Mouse (Mus musculus): ENCODE measurements around the gene Cd81. TPM values are rescaled to one million over a fixed set of nuclear protein-coding genes. Genes with fewer than 3 reads are reported as not detected.
A peak's percentile ranks its signal among the peaks of the same experiment; 100 is the strongest.

Cd81 gene
- polyA plus RNA-seq, 1 experiment from 2014 or later, result 228 TPM

- peak; percentile 1; the same call in 1 of the 2 replicates for ATAC-seq (ENCODE audit: low FRiP score, low read depth)
- peak overlapping the region; percentile 94 for H3K27ac ChIP-seq (replicated peaks)
- peak overlapping the region; percentile 64 for H3K4me2 ChIP-seq (replicated peaks)
- H3K4me3 ChIP-seq, result peak overlapping the region; percentile 64
- H3K36me3 ChIP-seq, result peaks cover 48% of the 10 kb centered on the region
- H3K9ac ChIP-seq (replicated peaks), result peak overlapping the region; percentile 65
- no peaks in the 10 kb centered on the region for H3K9me3 ChIP-seq
- 46% methylated on average over 13 of the region's 13 CpGs for WGBS
- H3K4me1 ChIP-seq, result peaks cover 30% of the 10 kb centered on the region
- H3K27me3 ChIP-seq, result no peaks in the 10 kb centered on the region
Measured at GRCm38 (mm10) chr7:143068316-143068881, 15.9 kb downstream of the Cd81 start.

GRCm38 (mm10) chr7:143068882-143069591, 16.5 kb downstream of the Cd81 start, which contains the start of gene Tssc4:
Gene Tssc4, plus strand, starts transcription at chr7:143069249.
- Histone ChIP-seq H3K4me1 (peaks cover 30% of the 10 kb centered on the region), H3K36me3 (peaks cover 41% of the 10 kb centered on the region), H3K9ac (replicated peaks) (peak within 1 kb of the TSS; percentile 85), H3K27me3 (no peaks in the 10 kb centered on the region), H3K4me2 (replicated peaks) (peak within 1 kb of the TSS; percentile 100), H3K27ac (replicated peaks) (peak within 1 kb of the TSS; percentile 94), H3K4me3 (peak within 1 kb of the TSS; percentile 64), H3K9me3 (no peaks in the 10 kb centered on the region)
- WGBS, result under 1% methylated on average over 51 of the region's 51 CpGs
- peak; percentile 96 for ATAC-seq (ENCODE audit: low FRiP score, low read depth)

DNA sequence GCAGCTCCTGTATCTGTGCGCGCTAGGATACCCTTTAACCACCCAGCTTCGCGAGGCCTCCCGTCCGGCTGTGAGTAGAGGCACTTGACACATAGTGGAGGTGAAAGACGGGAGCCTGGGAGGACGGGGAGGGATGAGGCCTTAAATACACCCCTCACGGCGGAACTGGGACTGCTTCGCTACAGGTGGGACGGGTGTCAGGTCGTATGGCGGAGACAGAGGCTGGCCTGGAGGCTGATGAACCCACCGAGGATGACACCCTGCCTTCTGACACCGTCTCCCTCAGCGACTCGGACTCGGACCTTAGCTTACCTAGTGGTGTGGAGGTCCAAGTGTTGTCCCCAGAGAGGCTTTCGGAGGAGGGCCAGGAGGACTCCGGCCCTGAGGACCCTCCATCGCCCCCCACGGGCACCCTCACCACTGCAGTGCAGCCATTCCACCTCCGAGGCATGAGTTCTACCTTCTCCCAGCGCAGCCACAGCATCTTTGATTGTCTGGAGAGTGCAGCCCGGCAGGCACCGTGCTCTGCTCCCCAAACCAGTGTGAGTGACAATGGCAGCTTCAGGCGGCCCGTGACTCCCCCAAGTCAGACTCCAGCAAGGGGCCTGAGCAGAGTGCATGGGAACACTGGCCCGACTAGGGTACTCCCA, 17.3 kb downstream of the Cd81 start:
- Histone ChIP-seq H3K9ac (replicated peaks) (peak overlapping the region; percentile 85), H3K4me3 (peak overlapping the region; percentile 64), H3K4me2 (replicated peaks) (peak overlapping the region; percentile 100), H3K36me3 (peaks cover 33% of the 10 kb centered on the region), H3K27ac (replicated peaks) (peak overlapping the region; percentile 69), H3K4me1 (peaks cover 30% of the 10 kb centered on the region), H3K9me3 (no peaks in the 10 kb centered on the region), H3K27me3 (no peaks in the 10 kb centered on the region)
- WGBS, result 11% methylated on average over 30 of the region's 30 CpGs
- no peak for ATAC-seq (ENCODE audit: low FRiP score, low read depth)

- Histone ChIP-seq H3K4me2 (replicated peaks) (peak overlapping the region; percentile 100), H3K9ac (replicated peaks) (peak overlapping the region; percentile 85), H3K9me3 (no peaks in the 10 kb centered on the region), H3K27ac (replicated peaks) (no peak overlapping the region), H3K36me3 (peaks cover 26% of the 10 kb centered on the region), H3K4me1 (peaks cover 30% of the 10 kb centered on the region), H3K4me3 (peak overlapping the region; percentile 64), H3K27me3 (no peaks in the 10 kb centered on the region)
- no peak for ATAC-seq (ENCODE audit: low FRiP score, low read depth)
- WGBS, result 89% methylated on average over 10 of the region's 10 CpGs
Measured at GRCm38 (mm10) chr7:143070506-143071070, 18.0 kb downstream of the Cd81 start.

- Histone ChIP-seq H3K27ac (replicated peaks) (no peak overlapping the region), H3K9ac (replicated peaks) (no peak overlapping the region), H3K4me3 (no peak overlapping the region), H3K9me3 (no peaks in the 10 kb centered on the region), H3K4me1 (peaks cover 29% of the 10 kb centered on the region), H3K27me3 (no peaks in the 10 kb centered on the region), H3K4me2 (replicated peaks) (no peak overlapping the region), H3K36me3 (peaks cover 9% of the 10 kb centered on the region; the same call in 1 of the 2 replicates)
- 89% methylated on average over 5 of the region's 5 CpGs for WGBS
- ATAC-seq (ENCODE audit: low FRiP score, low read depth), result no peak
Measured at GRCm38 (mm10) chr7:143072605-143073004, 20.1 kb downstream of the Cd81 start.

- no peak overlapping the region for H3K9ac ChIP-seq (replicated peaks)
- H3K9me3 ChIP-seq, result no peaks in the 10 kb centered on the region
- H3K36me3 ChIP-seq, result peaks cover 5% of the 10 kb centered on the region; the same call in 1 of the 2 replicates
- H3K27ac ChIP-seq (replicated peaks), result no peak overlapping the region
- peaks cover 24% of the 10 kb centered on the region for H3K4me1 ChIP-seq
- no peaks in the 10 kb centered on the region for H3K27me3 ChIP-seq
- no peak overlapping the region for H3K4me2 ChIP-seq (replicated peaks)
- H3K4me3 ChIP-seq, result no peak overlapping the region
- ATAC-seq (ENCODE audit: low FRiP score, low read depth), result no peak
- WGBS, result 77% methylated on average over 1 of the region's 1 CpGs
Measured at GRCm38 (mm10) chr7:143073086-143073485, 20.5 kb downstream of the Cd81 start.

DNA sequence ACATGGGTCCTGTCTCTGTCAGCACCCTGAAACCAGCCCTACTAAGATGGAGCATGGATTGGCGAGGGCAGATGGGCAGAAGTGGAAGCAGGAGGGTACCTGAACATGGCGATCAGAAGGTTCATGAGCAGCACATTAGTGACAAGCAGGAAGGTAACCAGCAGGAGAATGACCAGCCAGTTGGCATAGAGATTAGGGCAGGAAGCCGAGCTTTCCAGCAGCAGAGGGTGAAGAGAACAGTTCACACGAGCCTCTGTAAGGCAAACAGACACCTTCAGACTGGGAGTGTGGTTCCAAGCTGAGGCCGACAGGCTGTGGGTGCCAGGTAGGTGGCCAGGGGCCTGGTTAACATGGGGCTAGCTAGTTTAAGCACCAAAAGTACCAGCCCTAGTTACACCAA, 22.9 kb downstream of the Cd81 start:
- WGBS, result 80% methylated on average over 5 of the region's 5 CpGs
- H3K27ac ChIP-seq (replicated peaks), result no peak overlapping the region
- H3K27me3 ChIP-seq, result no peaks in the 10 kb centered on the region
- H3K4me3 ChIP-seq, result no peak overlapping the region
- H3K9me3 ChIP-seq, result no peaks in the 10 kb centered on the region
- no peak overlapping the region for H3K4me2 ChIP-seq (replicated peaks)
- peaks cover 5% of the 10 kb centered on the region; the same call in 1 of the 2 replicates for H3K36me3 ChIP-seq
- ATAC-seq (ENCODE audit: low FRiP score, low read depth), result no peak
- H3K9ac ChIP-seq (replicated peaks), result no peak overlapping the region
- peaks cover 12% of the 10 kb centered on the region for H3K4me1 ChIP-seq

DNA sequence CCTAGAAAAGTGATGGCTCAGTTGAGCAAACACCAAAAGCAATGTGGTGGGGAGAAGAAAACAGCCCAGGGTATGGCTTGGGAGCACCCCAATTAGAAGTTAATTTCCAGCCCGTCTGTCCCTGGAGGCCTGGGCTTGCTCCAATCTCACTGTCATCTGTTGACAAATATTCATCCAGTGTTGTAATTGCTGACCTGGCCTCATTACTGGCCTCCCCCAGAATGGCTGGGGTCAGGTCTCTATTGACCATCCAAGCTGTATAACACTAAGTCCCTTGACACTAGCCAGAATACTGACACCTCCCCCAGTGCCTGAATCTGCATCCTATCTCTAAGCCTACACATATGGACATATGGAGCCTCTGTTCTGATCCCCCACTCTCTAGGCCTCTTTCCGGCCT, 24.8 kb downstream of the Cd81 start:
- Histone ChIP-seq H3K27ac (replicated peaks) (no peak overlapping the region), H3K9me3 (no peaks in the 10 kb centered on the region), H3K9ac (replicated peaks) (no peak overlapping the region), H3K4me3 (no peak overlapping the region), H3K4me1 (no peaks in the 10 kb centered on the region), H3K27me3 (no peaks in the 10 kb centered on the region; the same call in 1 of the 2 replicates), H3K36me3 (no peaks in the 10 kb centered on the region), H3K4me2 (replicated peaks) (no peak overlapping the region)
- WGBS, result 92% methylated on average over 2 of the region's 2 CpGs
- no peak for ATAC-seq (ENCODE audit: low FRiP score, low read depth)

- no peak for ATAC-seq (ENCODE audit: low FRiP score, low read depth)
- H3K4me2 ChIP-seq (replicated peaks), result no peak overlapping the region
- WGBS, result 82% methylated on average over 6 of the region's 6 CpGs
- no peaks in the 10 kb centered on the region for H3K36me3 ChIP-seq
- H3K27me3 ChIP-seq, result no peaks in the 10 kb centered on the region; the same call in 1 of the 2 replicates
- H3K4me3 ChIP-seq, result no peak overlapping the region
- no peaks in the 10 kb centered on the region for H3K9me3 ChIP-seq
- no peak overlapping the region for H3K27ac ChIP-seq (replicated peaks)
- H3K9ac ChIP-seq (replicated peaks), result no peak overlapping the region
- H3K4me1 ChIP-seq, result 0 out of 2 replicates have a peak, but pooled peaks cover 3% of the 10 kb centered on the region
Measured at GRCm38 (mm10) chr7:143082024-143082423, 29.5 kb downstream of the Cd81 start.

DNA sequence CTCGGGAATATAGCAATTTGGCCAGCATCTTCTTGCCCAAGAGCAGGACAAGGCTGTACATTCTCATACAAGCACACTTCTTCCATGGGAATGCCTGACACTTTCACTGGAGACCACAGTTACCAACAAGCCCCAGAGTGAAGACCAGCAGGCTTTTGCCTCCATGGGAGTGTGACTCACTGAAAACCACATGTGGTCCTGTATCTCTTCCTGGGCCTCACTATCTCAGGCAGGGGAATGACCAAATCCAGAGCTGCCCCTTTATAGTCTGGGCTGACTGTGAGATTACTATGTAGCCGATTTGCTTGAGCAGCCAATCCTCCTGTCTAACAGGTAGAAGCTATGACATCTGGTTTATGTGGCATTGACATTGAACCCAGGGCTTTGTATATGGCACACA, 31.2 kb downstream of the Cd81 start:
- H3K9me3 ChIP-seq, result no peaks in the 10 kb centered on the region
- no peak overlapping the region for H3K27ac ChIP-seq (replicated peaks)
- H3K4me3 ChIP-seq, result no peak overlapping the region
- no peaks in the 10 kb centered on the region; the same call in 1 of the 2 replicates for H3K27me3 ChIP-seq
- H3K9ac ChIP-seq (replicated peaks), result no peak overlapping the region
- 0 out of 2 replicates have a peak, but pooled peaks cover 3% of the 10 kb centered on the region for H3K4me1 ChIP-seq
- no peak overlapping the region for H3K4me2 ChIP-seq (replicated peaks)
- WGBS, result 82% methylated on average over 2 of the region's 2 CpGs
- no peak for ATAC-seq (ENCODE audit: low FRiP score, low read depth)
- H3K36me3 ChIP-seq, result no peaks in the 10 kb centered on the region

DNA sequence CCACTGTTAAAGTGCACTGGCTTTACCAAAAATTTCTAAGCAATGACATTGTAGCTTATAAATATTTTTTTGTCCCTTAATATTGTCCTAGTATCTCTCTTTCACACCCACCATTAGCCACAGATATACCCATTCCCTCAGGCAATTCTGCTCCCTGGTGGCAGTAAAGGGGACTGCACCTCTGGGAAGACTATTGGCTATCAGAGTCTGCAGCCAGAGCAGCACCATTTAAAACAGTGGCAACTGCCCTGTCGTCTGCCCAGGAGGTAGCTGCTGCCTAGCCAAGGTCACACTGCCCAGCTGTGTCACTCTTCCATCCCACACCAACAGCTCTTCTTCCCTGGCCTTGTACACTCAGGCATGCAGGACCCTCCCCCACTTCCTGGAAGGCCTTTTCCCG, 33.8 kb downstream of the Cd81 start:
- H3K9ac ChIP-seq (replicated peaks), result no peak overlapping the region
- H3K27ac ChIP-seq (replicated peaks), result no peak overlapping the region
- no peak overlapping the region for H3K4me3 ChIP-seq
- WGBS, result 60% methylated on average over 2 of the region's 2 CpGs
- H3K4me2 ChIP-seq (replicated peaks), result no peak overlapping the region
- H3K9me3 ChIP-seq, result no peaks in the 10 kb centered on the region
- H3K4me1 ChIP-seq, result 0 out of 2 replicates have a peak, but pooled peaks cover 3% of the 10 kb centered on the region
- no peaks in the 10 kb centered on the region for H3K36me3 ChIP-seq
- H3K27me3 ChIP-seq, result no peaks in the 10 kb centered on the region; the same call in 1 of the 2 replicates
- no peak for ATAC-seq (ENCODE audit: low FRiP score, low read depth)

Measured in midbrain, embryonic 12.5 days (tissue).